Mouse (Mus musculus) CH12.LX (cell line): Measurements from ENCODE around the gene Gh. TPM values are rescaled to one million over a fixed set of nuclear protein-coding genes. Genes with fewer than 3 reads are reported as not detected.

Experiments
- DNase-seq: peaks from one replicate; pipeline ENCODE4 v3.0.0-alpha.2; 2013; ENCODE audit errors: extremely low read depth
- H3K27ac ChIP-seq: 2 replicates; pipeline ENCODE4 v1.5.1; 2012; ENCODE audit warnings: low read depth, mild to moderate bottlenecking, control low read depth, moderate library complexity; ENCODE audit not compliant: insufficient read depth
- H3K27me3 ChIP-seq: replicated peaks from 2 replicates; pipeline ENCODE3; 2012; ENCODE audit warnings: inconsistent platforms
- H3K36me3 ChIP-seq, 2 experiments: replicated peaks in 1 of 2; 2 replicates each; pipeline versions ENCODE3 to v1.6.1; 2012; ENCODE audit warnings: inconsistent platforms in 1 of 2, low read length in 1 of 2, mild to moderate bottlenecking in 1 of 2, mixed read lengths in 1 of 2, moderate library complexity in 1 of 2; ENCODE audit not compliant: control insufficient read depth in 1 of 2, insufficient read depth in 1 of 2
- H3K4me1 ChIP-seq, 2 experiments: 2 replicates each; pipeline ENCODE4 v1.6.1; 2012; ENCODE audit warnings: inconsistent platforms in 1 of 2, moderate library complexity in 1 of 2; ENCODE audit not compliant: insufficient read depth in 2 of 2, control insufficient read depth in 1 of 2
- H3K4me2 ChIP-seq: 2 replicates; pipeline ENCODE4 v1.6.1; 2012; ENCODE audit warnings: low read depth, mild to moderate bottlenecking, control low read depth; ENCODE audit not compliant: poor library complexity, insufficient read depth, severe bottlenecking
- H3K4me3 ChIP-seq, 3 experiments: fragments of 150-350 bp in 1 of 3; sonication (generic) in 1 of 3; replicated peaks in 1 of 3; 2 replicates each; pipeline versions ENCODE3 to v1.5.1; 2011 to 2012; ENCODE audit warnings: low read depth in 2 of 3, low read length in 2 of 3, mild to moderate bottlenecking in 2 of 3, moderate library complexity in 2 of 3, control low read depth in 1 of 3, improper control_type of control experiment in 1 of 3, inconsistent platforms in 1 of 3, mixed read lengths in 1 of 3; ENCODE audit not compliant: poor library complexity in 1 of 3
- H3K79me2 ChIP-seq: replicated peaks from 2 replicates; pipeline ENCODE4 v1.6.1; 2012; ENCODE audit warnings: mild to moderate bottlenecking, moderate library complexity; ENCODE audit not compliant: control insufficient read depth, poor library complexity, insufficient read depth, severe bottlenecking; ENCODE audit errors: extremely low read depth
- H3K9ac ChIP-seq: 2 replicates; pipeline ENCODE4 v1.6.1; 2012; ENCODE audit warnings: low read depth, mild to moderate bottlenecking, control low read depth, moderate library complexity; ENCODE audit not compliant: insufficient read depth
- H3K9me3 ChIP-seq: replicated peaks from 2 replicates; pipeline ENCODE3; 2012; ENCODE audit warnings: low read length, inconsistent platforms, mixed read lengths
- BHLHE40 ChIP-seq: IDR thresholded peaks from 2 replicates; pipeline ENCODE4 v1.6.1; 2011; ENCODE audit warnings: mild to moderate bottlenecking, low read depth, low read length, improper control_type of control experiment
- CHD2 ChIP-seq: IDR thresholded peaks from 2 replicates; pipeline ENCODE4 v1.6.1; 2011; ENCODE audit warnings: low read length, improper control_type of control experiment
- HCFC1 ChIP-seq: IDR thresholded peaks from 2 replicates; pipeline ENCODE4 v1.6.1; 2012; ENCODE audit warnings: low read depth, mild to moderate bottlenecking, inconsistent platforms, low read length, improper control_type of control experiment
- KAT2A ChIP-seq: IDR thresholded peaks from 2 replicates; pipeline ENCODE4 v1.6.1; 2012; ENCODE audit warnings: low read length, improper control_type of control experiment, inconsistent platforms; ENCODE audit not compliant: insufficient replicate concordance
- MAFK ChIP-seq: IDR thresholded peaks from 2 replicates; pipeline ENCODE4 v1.6.1; 2011; ENCODE audit warnings: low read length, improper control_type of control experiment; ENCODE audit not compliant: insufficient replicate concordance
- MAX ChIP-seq: IDR thresholded peaks from 2 replicates; pipeline ENCODE4 v1.6.1; 2011; ENCODE audit warnings: low read length, improper control_type of control experiment
- MEF2A ChIP-seq: IDR thresholded peaks from 2 replicates; pipeline ENCODE4 v1.6.1; 2014; ENCODE audit warnings: low read depth, mild to moderate bottlenecking, inconsistent platforms, low read length, improper control_type of control experiment, borderline replicate concordance
- MXI1 ChIP-seq: IDR thresholded peaks from 2 replicates; pipeline ENCODE4 v1.6.1; 2011; ENCODE audit warnings: mild to moderate bottlenecking, low read depth, low read length, improper control_type of control experiment
- MYC ChIP-seq: IDR thresholded peaks from 2 replicates; pipeline ENCODE4 v1.6.1; 2011; ENCODE audit warnings: low read depth, mild to moderate bottlenecking, improper control_type of control experiment, low read length
- NELFE ChIP-seq: IDR thresholded peaks from 2 replicates; pipeline ENCODE4 v1.6.1; 2011; ENCODE audit warnings: low read depth, low read length, improper control_type of control experiment
- PAX5 ChIP-seq: IDR thresholded peaks from 2 replicates; pipeline ENCODE4 v1.6.1; 2012; ENCODE audit warnings: low read length, inconsistent platforms, mixed read lengths
- POLR2A ChIP-seq: IDR thresholded peaks from 2 replicates; pipeline ENCODE4 v1.6.1; 2011; ENCODE audit warnings: low read depth, mild to moderate bottlenecking, improper control_type of control experiment, low read length
- POLR2AphosphoS2 ChIP-seq: IDR thresholded peaks from 2 replicates; pipeline ENCODE4 v1.6.1; 2011; ENCODE audit warnings: low read depth, low read length, improper control_type of control experiment
- RAD21 ChIP-seq: IDR thresholded peaks from 2 replicates; pipeline ENCODE4 v1.6.1; 2011; ENCODE audit warnings: low read depth, mild to moderate bottlenecking, low read length, improper control_type of control experiment, moderate library complexity
- SIN3A ChIP-seq: IDR thresholded peaks from 2 replicates; pipeline ENCODE4 v1.6.1; 2012; ENCODE audit warnings: low read length, improper control_type of control experiment, inconsistent platforms
- ZC3H11A ChIP-seq: IDR thresholded peaks from 2 replicates; pipeline ENCODE4 v1.6.1; 2012; ENCODE audit warnings: low read depth, mild to moderate bottlenecking, inconsistent platforms, low read length, improper control_type of control experiment
- ZNF384 ChIP-seq: IDR thresholded peaks from 2 replicates; pipeline ENCODE4 v1.6.1; 2012; ENCODE audit warnings: low read depth, low read length, improper control_type of control experiment, inconsistent platforms
- dilution Hi-C: fragments of 300-500 bp; cut with MboI; formaldehyde crosslinking; loops from 2 replicates; pipeline ENCODE4 v1.14.3; 2020; ENCODE audit warnings: low sequenced_read_pairs; ENCODE audit not compliant: extremely low pct_unique_long_range_greater_than_20kb, extremely low pct_ligation_motif_present
- in situ Hi-C: fragments of 300-500 bp; cut with MboI; formaldehyde crosslinking; loops from 3 replicates; pipeline ENCODE4 v1.14.3; 2019; ENCODE audit warnings: low sequenced_read_pairs, low pct_ligation_motif_present, low pct_unique_long_range_greater_than_20kb, mixed read lengths
- polyA plus RNA-seq: library from polyadenylated mRNA; unstranded; fragments of >175 nt; gene quantifications from 2 replicates; pipeline ENCODE4 v1.2.1, GENCODE M21; 2012; ENCODE audit warnings: low read depth; ENCODE audit not compliant: insufficient read length
- total RNA-seq, 2 experiments: library from RNA; depleted of rRNA; stranded (reverse); fragments of 300-350 nt in 1 of 2; fragments of >200 nt in 1 of 2; gene quantifications; 2 replicates each; pipeline ENCODE4 v1.2.3; 2012 to 2014

Gene Gh
- total and polyA plus RNA-seq, 3 experiments: 0.38 to 1.0 (median 0.68) TPM

DNA sequence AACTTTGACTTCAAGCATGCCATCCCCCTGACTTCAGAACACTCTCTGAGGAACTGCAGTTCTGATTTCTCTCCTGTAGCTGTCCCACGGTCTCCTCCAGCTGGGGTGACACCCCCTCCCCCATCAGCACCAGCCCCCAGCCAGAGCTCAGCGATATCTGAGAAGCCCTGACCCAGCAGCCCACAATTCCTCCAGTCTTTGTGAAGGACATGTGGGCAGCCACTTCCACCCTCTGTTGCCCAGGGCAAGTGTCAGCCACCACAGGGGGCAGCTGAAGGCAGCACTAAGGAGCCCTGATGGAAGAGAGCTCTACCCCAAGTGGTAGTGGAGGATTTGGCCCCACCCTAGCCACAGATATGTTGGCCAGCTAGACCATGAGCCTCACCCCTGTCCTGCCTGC is 32.4 kb upstream of the Gh start:
- Histone ChIP-seq H3K4me1 (peaks cover 9 to 14% of the 10 kb centered on the region in 2 experiments), H3K27ac (no peak overlapping the region), H3K9ac (no peak overlapping the region), H3K27me3 (peaks cover 22% of the 10 kb centered on the region), H3K79me2 (no peaks in the 10 kb centered on the region), H3K36me3 (no peaks in the 10 kb centered on the region), H3K4me3 (no peak overlapping the region), H3K4me2 (no peak overlapping the region), H3K9me3 (no peaks in the 10 kb centered on the region)
- no peak for DNase-seq
- dilution Hi-C loops: no loop called here
- TF ChIP-seq KAT2A (no peak), ZNF384 (no peak), SIN3A (no peak), POLR2A (no peak), RAD21 (no peak), BHLHE40 (no peak), MEF2A (no peak), PAX5 (no peak)
- in situ Hi-C loops: no loop called here

DNA sequence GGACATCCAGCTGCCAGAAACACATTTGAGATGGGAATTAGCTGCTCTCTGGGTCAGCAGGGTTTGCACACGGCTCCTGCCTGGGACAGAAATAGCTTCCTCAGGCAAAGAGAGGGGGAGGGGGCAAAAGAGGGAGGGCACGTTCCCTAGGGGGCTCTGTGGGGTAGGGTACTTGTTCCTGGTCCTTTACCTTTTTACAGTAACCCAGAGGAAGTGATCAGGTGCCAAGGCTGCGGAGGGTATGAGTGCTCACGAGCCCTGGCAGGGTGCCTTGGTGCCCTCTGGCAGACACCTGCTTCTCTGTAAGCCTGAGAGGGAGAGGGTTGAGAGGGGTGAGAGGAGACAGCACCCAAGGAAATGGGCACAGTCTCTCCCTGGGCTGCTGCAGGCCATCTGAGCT is 30.8 kb upstream of the Gh start:
- no peak overlapping the region for H3K4me2 ChIP-seq
- peaks cover 10% of the 10 kb centered on the region for H3K27me3 ChIP-seq
- no peaks in the 10 kb centered on the region for H3K9me3 ChIP-seq
- H3K36me3 ChIP-seq: no peaks in the 10 kb centered on the region
- no peak overlapping the region for H3K9ac ChIP-seq
- H3K4me3 ChIP-seq: no peak overlapping the region
- DNase-seq: no peak
- dilution Hi-C loops: no loop called here
- H3K79me2 ChIP-seq: no peaks in the 10 kb centered on the region
- peaks cover 12 to 21% of the 10 kb centered on the region in 2 experiments for H3K4me1 ChIP-seq
- TF ChIP-seq CHD2 (no peak), ZC3H11A (no peak), POLR2AphosphoS2 (no peak), MXI1 (no peak), HCFC1 (no peak), NELFE (no peak), MEF2A (no peak), MAX (no peak), MYC (no peak), MAFK (no peak)
- H3K27ac ChIP-seq: no peak overlapping the region
- in situ Hi-C loops: no loop called here
